Mouse (Mus musculus) embryonic facial prominence, embryonic 10.5 days (tissue): Measurements from ENCODE around the gene Slc35e2. TPM values are rescaled to one million over a fixed set of nuclear protein-coding genes. Genes with fewer than 3 reads are reported as not detected.
"Not testable (repeated sequence)": the region's sequence is repeated elsewhere in the genome, so short reads cannot be mapped to it uniquely, and the experiment has no call there.

ENCODE experiments used
- DNase-seq: peaks from one replicate; pipeline ENCODE4 v3.0.0-alpha.2; 2017; ENCODE audit warnings: low spot score
- H3K27ac ChIP-seq: fragments of 300-500 bp; sonication (generic); replicated peaks from 2 replicates; pipeline ENCODE4 v1.5.1; 2016; ENCODE audit warnings: mild to moderate bottlenecking
- H3K27me3 ChIP-seq: fragments of 300-500 bp; sonication (generic); replicated peaks from 2 replicates; pipeline ENCODE4 v1.6.1; 2016; ENCODE audit warnings: low read depth, mild to moderate bottlenecking; ENCODE audit not compliant: poor library complexity, severe bottlenecking
- H3K36me3 ChIP-seq: fragments of 300-500 bp; sonication (generic); replicated peaks from 2 replicates; pipeline ENCODE4 v1.6.1; 2016; ENCODE audit warnings: mild to moderate bottlenecking, moderate library complexity
- H3K4me1 ChIP-seq: fragments of 300-500 bp; sonication (generic); 2 replicates; pipeline ENCODE4 v1.6.1; 2016
- H3K4me3 ChIP-seq: fragments of 300-500 bp; sonication (generic); 2 replicates; pipeline ENCODE4 v1.5.1; 2016; ENCODE audit warnings: mild to moderate bottlenecking, moderate library complexity
- H3K9me3 ChIP-seq: fragments of 300-500 bp; sonication (generic); 2 replicates; pipeline ENCODE4 v1.6.1; 2016; ENCODE audit warnings: mild to moderate bottlenecking
- WGBS: fragments of 180-500 bp; shearing (Covaris S2); methylation state at CpG from one replicate; pipeline ENCODE4 v1.1.7; 2016; 5-methylcytosine and 5-hydroxymethylcytosine counted together
- polyA plus RNA-seq: library from polyadenylated mRNA; unstranded; fragments of >200 nt; fragmentation: Nextera tagmentation; extraction: Ambion mirVana; gene quantifications from 2 replicates; pipeline ENCODE4 v1.2.1, GENCODE M21; 2016

Gene Slc35e2
- polyA plus RNA-seq, 1 experiment from 2014 or later = 13.5 TPM

DNA sequence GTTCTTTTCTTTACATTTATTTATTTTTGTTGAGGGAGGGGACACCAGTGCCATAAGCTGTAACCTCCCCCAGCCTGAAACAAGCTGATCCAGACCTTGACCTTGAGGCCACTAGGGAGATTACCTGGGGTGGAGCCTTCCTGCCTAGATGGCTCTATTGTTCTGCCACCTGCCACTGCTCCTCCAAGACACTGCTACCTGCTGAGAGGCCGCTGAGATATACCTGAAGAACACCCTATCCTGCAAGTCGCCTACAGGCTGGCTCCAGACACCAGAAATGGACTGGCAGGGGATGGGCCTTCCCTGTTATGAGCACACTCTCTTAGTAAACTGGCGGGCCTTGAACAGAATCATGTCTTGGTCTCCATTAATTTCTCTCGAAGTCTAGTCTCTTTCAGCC lies 69.0 kb downstream of the Slc35e2 start:
- DNase-seq, H3K27me3 ChIP-seq, H3K36me3 ChIP-seq, H3K9me3 ChIP-seq, H3K27ac ChIP-seq: not testable (repeated sequence)
- H3K4me1 ChIP-seq = peaks cover 12% of the 10 kb centered on the region
- H3K4me3 ChIP-seq = peak overlapping the region; percentile 84; the same call in 1 of the 2 replicates
- 55% methylated on average over 4 of the region's 4 CpGs for WGBS

DNA sequence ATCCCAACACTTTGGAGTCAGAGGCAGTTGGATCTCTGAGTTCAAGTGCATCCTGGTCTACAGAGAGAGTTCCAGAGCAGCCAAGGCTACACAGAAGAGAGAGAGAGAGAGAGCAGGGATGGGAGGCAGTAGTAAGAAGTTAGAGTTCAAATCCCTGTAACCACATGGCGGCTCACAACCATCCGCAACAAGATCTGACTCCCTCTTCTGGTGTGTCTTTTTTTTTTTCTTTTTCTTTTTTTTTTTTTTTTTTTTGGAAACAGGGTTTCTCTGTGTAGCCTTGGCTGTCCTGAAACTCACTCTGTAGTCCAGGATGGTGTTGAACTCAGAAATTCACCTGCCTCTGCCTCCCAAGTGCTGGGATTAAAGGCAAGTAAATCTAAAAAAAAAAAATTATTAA lies 70.9 kb downstream of the Slc35e2 start:
- DNase-seq = no peak
- H3K4me1 ChIP-seq = peaks cover 12% of the 10 kb centered on the region
- H3K27me3 ChIP-seq = no peaks in the 10 kb centered on the region
- H3K27ac ChIP-seq = no peak overlapping the region
- H3K36me3 ChIP-seq = no peaks in the 10 kb centered on the region
- no peak overlapping the region for H3K4me3 ChIP-seq
- H3K9me3 ChIP-seq = no peaks in the 10 kb centered on the region
- WGBS = 69% methylated on average over 2 of the region's 2 CpGs

Other genes with a start within 250 kb of the Slc35e2 start
- gene Prkcz, start 240.1 kb upstream of the Slc35e2 start, polyA plus RNA-seq = 12.4 and 13.7 TPM in 2 replicates
- not detected in 2 replicates for gene Gabrd, start 203.3 kb upstream of the Slc35e2 start, polyA plus RNA-seq
- gene Cfap74, start 192.2 kb upstream of the Slc35e2 start, polyA plus RNA-seq = 6.7 and 7.3 TPM in 2 replicates
- 0.16 TPM in 1 of 2 replicates, not detected in the other for gene Tmem52, start 132.3 kb upstream of the Slc35e2 start, polyA plus RNA-seq
- 642 and 655 TPM in 2 replicates for gene Gnb1, start 110.1 kb upstream of the Slc35e2 start, polyA plus RNA-seq
- gene Nadk, start 39.0 kb upstream of the Slc35e2 start, polyA plus RNA-seq = 108 and 109 TPM in 2 replicates
- 77.7 and 79.9 TPM in 2 replicates for gene Cdk11b, start 23.4 kb downstream of the Slc35e2 start, polyA plus RNA-seq
- gene Gm10563, start 44.0 kb downstream of the Slc35e2 start, polyA plus RNA-seq = not detected in 2 replicates
- 5.8 and 7.4 TPM in 2 replicates for gene Mmp23, start 52.0 kb downstream of the Slc35e2 start, polyA plus RNA-seq
- 19.3 and 20.0 TPM in 2 replicates for gene Mib2, start 67.8 kb downstream of the Slc35e2 start, polyA plus RNA-seq
- 1.5 and 1.8 TPM in 2 replicates for gene Fndc10, start 92.9 kb downstream of the Slc35e2 start, polyA plus RNA-seq
- 158 and 167 TPM in 2 replicates for gene Ssu72, start 103.4 kb downstream of the Slc35e2 start, polyA plus RNA-seq
- 0.53 and 0.79 TPM in 2 replicates for gene Tmem240, start 133.4 kb downstream of the Slc35e2 start, polyA plus RNA-seq
- 132 and 137 TPM in 2 replicates for gene Atad3a, start 159.7 kb downstream of the Slc35e2 start, polyA plus RNA-seq
- 8.6 and 9.3 TPM in 2 replicates for gene Vwa1, start 173.3 kb downstream of the Slc35e2 start, polyA plus RNA-seq
- gene Tmem88b, start 184.5 kb downstream of the Slc35e2 start, polyA plus RNA-seq = 0.59 and 0.61 TPM in 2 replicates
- gene Ankrd65, start 189.0 kb downstream of the Slc35e2 start, polyA plus RNA-seq = 0.20 TPM in 1 of 2 replicates, not detected in the other
- 254 and 259 TPM in 2 replicates for gene Mrpl20, start 201.5 kb downstream of the Slc35e2 start, polyA plus RNA-seq
- 179 and 187 TPM in 2 replicates for gene Ccnl2, start 211.1 kb downstream of the Slc35e2 start, polyA plus RNA-seq
- 170 and 178 TPM in 2 replicates for gene Aurkaip1, start 229.9 kb downstream of the Slc35e2 start, polyA plus RNA-seq
- 43.6 and 43.9 TPM in 2 replicates for gene Mxra8, start 238.3 kb downstream of the Slc35e2 start, polyA plus RNA-seq
- gene Dvl1, start 246.0 kb downstream of the Slc35e2 start, polyA plus RNA-seq = 4.3 and 5.0 TPM in 2 replicates